Mouse (Mus musculus): Measurements from ENCODE around the gene Kcnc1. TPM values are rescaled to one million over a fixed set of nuclear protein-coding genes. Genes with fewer than 3 reads are reported as not detected.

Kcnc1 gene
- total and polyA plus RNA-seq, 2 experiments from 2014 or later = 25.0 to 43.7 TPM

DNA sequence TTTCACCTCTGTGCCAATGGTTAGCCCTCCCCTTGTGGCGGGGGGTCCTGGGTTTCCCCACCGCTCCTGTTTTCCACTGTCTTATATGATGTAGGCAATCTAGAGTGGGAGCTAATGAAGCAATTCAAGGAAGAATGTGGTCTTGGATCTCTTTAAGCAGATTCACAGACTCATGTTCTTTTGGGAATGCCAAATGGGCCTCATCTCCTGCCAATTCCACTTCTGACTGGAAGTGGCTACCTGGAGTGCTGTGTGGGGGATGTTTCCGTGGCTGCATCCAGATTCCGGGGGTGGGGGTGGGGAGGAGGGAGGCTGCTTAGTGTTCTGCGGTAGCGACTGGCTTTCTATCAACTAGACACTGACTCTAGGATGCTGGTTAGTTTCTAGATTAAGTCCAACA is 83.5 kb downstream of the Kcnc1 start:
- no peaks in the 10 kb centered on the region for H3K9me3 ChIP-seq (ENCODE audit: low read length)
- DNase-seq (ENCODE audit: low spot score) (peak; percentile 49), ATAC-seq (no peak)
- WGBS = 61% methylated on average over 6 of the region's 6 CpGs
- H3K9ac ChIP-seq (replicated peaks; ENCODE audit: low read length) = no peak overlapping the region
- H3K27me3 ChIP-seq (ENCODE audit: insufficient read depth, low read length) = no peaks in the 10 kb centered on the region
- no peak overlapping the region for H3K4me3 ChIP-seq (ENCODE audit: low read length)
- no peaks in the 10 kb centered on the region for H3K36me3 ChIP-seq (ENCODE audit: insufficient read depth, low read length)
- no peak overlapping the region for H3K27ac ChIP-seq
- no peak for TF ChIP-seq CTCF (IDR thresholded peaks at IDR 0.05; ENCODE audit: low read depth)
- H3K4me2 ChIP-seq (ENCODE audit: low read depth, low read length) = no peak overlapping the region
- peaks cover 6% of the 10 kb centered on the region; the same call in 1 of the 2 replicates for H3K4me1 ChIP-seq (ENCODE audit: insufficient read depth, low read length)

DNA sequence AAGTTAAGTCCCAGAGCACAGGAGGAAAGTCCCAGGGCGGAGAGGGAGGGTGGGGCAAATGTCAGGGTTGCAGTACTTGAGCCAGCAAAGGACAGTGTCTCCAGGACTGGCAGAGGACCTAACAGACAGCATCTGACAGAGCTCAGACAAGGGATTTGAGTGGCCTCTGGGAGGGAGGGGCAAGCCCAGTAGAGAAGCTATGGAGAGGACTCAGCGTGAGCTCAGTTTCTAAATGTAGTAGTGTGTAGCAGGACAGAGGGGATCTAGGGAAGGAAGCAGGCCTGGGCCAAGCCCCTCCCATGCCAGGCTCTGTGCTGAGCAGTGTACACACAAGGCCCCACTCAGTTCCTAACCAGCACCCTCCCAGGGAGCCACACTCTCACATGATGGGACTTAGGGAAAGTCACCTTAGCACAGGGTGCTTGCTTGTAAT is 85.8 kb downstream of the Kcnc1 start:
- H3K4me1 ChIP-seq (ENCODE audit: insufficient read depth, low read length) = peaks cover 6% of the 10 kb centered on the region; the same call in 1 of the 2 replicates
- ATAC-seq (no peak), DNase-seq (ENCODE audit: low spot score) (no peak)
- 69% methylated on average over 2 of the region's 2 CpGs for WGBS
- TF ChIP-seq CTCF (IDR thresholded peaks at IDR 0.05; ENCODE audit: low read depth) = no peak
- H3K27ac ChIP-seq = no peak overlapping the region
- H3K27me3 ChIP-seq (ENCODE audit: insufficient read depth, low read length) = no peaks in the 10 kb centered on the region
- H3K9ac ChIP-seq (replicated peaks; ENCODE audit: low read length) = no peak overlapping the region
- no peak overlapping the region for H3K4me3 ChIP-seq (ENCODE audit: low read length)
- H3K36me3 ChIP-seq (ENCODE audit: insufficient read depth, low read length) = no peaks in the 10 kb centered on the region
- H3K4me2 ChIP-seq (ENCODE audit: low read depth, low read length) = no peak overlapping the region
- H3K9me3 ChIP-seq (ENCODE audit: low read length) = no peaks in the 10 kb centered on the region

DNA sequence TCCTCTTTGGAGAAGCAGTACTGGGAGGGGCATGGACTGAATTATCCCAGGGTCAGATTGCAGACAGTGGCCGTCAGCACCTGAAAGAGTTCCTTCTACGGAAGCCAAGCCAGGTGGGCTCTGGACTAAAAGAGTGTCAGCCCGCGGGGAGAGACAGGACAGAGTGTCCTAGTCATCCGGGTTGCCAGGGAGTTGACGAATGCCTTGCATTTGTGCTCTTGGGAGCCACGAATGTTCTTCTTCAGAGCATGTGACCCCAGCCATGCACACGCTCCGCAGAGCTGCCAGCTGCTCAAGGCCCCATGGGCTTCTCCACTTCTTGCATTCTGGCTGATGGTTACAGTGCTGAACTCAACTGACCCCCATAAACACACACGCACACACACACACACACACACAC is 86.8 kb downstream of the Kcnc1 start:
- DNase-seq (ENCODE audit: low spot score) = peak; percentile 52

DNA sequence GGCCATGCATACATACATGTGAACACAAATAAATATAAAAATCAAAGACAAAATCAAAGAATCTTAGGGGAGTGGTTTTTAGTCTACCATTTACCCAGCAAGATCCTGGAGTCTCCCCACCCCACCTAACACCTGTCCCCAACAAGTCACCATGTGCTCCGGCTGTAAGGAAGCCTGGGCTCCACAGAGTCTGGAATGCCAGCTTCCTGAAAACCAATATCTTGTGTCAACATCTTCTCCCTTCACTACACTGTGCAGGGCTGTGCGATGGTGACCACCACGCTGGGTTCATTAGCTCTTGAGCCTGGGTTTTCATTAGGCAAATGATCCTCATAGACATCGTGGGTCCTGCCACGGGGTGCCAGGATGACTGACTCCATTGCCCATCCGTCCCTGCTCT is 87.9 kb downstream of the Kcnc1 start:
- DNase-seq (ENCODE audit: low spot score) (no peak), ATAC-seq (no peak)
- Histone ChIP-seq H3K9ac (replicated peaks; ENCODE audit: low read length) (no peak overlapping the region), H3K36me3 (ENCODE audit: insufficient read depth, low read length) (no peaks in the 10 kb centered on the region), H3K4me1 (ENCODE audit: insufficient read depth, low read length) (peaks cover 6% of the 10 kb centered on the region; the same call in 1 of the 2 replicates), H3K4me3 (ENCODE audit: low read length) (no peak overlapping the region), H3K9me3 (ENCODE audit: low read length) (no peaks in the 10 kb centered on the region), H3K4me2 (ENCODE audit: low read depth, low read length) (no peak overlapping the region), H3K27me3 (ENCODE audit: insufficient read depth, low read length) (no peaks in the 10 kb centered on the region), H3K27ac (no peak overlapping the region)
- TF ChIP-seq CTCF (IDR thresholded peaks at IDR 0.05; ENCODE audit: low read depth) = no peak
- 87% methylated on average over 6 of the region's 6 CpGs for WGBS

More for the DNA sequence above, 86.8 kb downstream of the Kcnc1 start:
- Histone ChIP-seq H3K4me1 (ENCODE audit: insufficient read depth, low read length) (peaks cover 6% of the 10 kb centered on the region; the same call in 1 of the 2 replicates), H3K9ac (replicated peaks; ENCODE audit: low read length) (no peak overlapping the region), H3K9me3 (ENCODE audit: low read length) (no peaks in the 10 kb centered on the region), H3K36me3 (ENCODE audit: insufficient read depth, low read length) (no peaks in the 10 kb centered on the region), H3K4me2 (ENCODE audit: low read depth, low read length) (no peak overlapping the region), H3K4me3 (ENCODE audit: low read length) (no peak overlapping the region), H3K27ac (peak overlapping the region; percentile 41; the same call in 1 of the 2 replicates), H3K27me3 (ENCODE audit: insufficient read depth, low read length) (no peaks in the 10 kb centered on the region)
- no peak for TF ChIP-seq CTCF (IDR thresholded peaks at IDR 0.05; ENCODE audit: low read depth)
- peak; percentile 33; the same call in 1 of the 2 replicates for ATAC-seq
- 49% methylated on average over 10 of the region's 10 CpGs for WGBS

DNA sequence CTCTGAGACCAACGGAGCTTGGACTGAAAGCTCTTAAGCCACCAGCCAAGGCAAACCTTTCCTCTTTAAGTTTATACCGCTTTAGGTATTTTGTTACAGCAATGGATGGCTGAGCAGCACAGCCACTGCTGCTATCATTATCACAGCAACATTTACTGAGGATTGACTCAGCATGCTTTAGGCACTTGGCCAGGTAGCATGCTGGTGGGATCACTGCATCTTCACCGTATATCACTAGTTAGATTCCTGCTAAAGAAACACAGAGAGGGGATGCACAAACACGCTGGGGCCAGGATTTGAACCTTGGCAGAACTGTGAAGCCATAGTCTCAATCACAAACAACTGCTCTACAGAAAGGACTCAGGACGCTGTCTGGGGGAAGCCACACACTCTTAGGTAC is 90.5 kb downstream of the Kcnc1 start:
- H3K9ac ChIP-seq (replicated peaks; ENCODE audit: low read length) = no peak overlapping the region
- H3K4me2 ChIP-seq (ENCODE audit: low read depth, low read length) = no peak overlapping the region
- H3K27me3 ChIP-seq (ENCODE audit: insufficient read depth, low read length) = no peaks in the 10 kb centered on the region
- DNase-seq (ENCODE audit: low spot score) = no peak
- no peaks in the 10 kb centered on the region for H3K36me3 ChIP-seq (ENCODE audit: insufficient read depth, low read length)
- 60% methylated on average over 5 of the region's 5 CpGs for WGBS
- H3K4me3 ChIP-seq (ENCODE audit: low read length) = no peak overlapping the region
- no peak for TF ChIP-seq CTCF (IDR thresholded peaks at IDR 0.05; ENCODE audit: low read depth)
- no peak overlapping the region for H3K27ac ChIP-seq
- no peaks in the 10 kb centered on the region for H3K9me3 ChIP-seq (ENCODE audit: low read length)
- 0 out of 2 replicates have a peak, but pooled peaks cover 3% of the 10 kb centered on the region for H3K4me1 ChIP-seq (ENCODE audit: insufficient read depth, low read length)
- ATAC-seq = no peak

DNA sequence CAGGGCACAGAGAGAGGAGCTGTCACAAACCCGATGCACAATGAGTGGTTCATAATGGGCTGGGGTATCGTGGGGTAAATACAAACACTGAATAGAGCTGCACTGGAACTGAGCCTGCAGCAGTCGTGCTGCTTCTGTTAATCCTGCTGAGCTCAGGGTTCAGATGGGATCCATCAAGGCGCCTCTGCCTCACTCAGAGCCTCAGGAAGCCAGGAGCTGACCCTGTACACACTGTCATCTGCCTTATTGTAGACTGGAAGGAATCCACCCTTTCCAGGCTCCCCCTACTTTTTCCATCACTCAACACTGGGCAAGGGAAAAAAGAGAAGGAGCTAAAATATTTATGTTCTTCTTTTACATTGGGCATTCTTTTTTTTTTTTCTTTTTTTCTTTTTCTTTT is 91.1 kb downstream of the Kcnc1 start:
- Histone ChIP-seq H3K9ac (replicated peaks; ENCODE audit: low read length) (no peak overlapping the region), H3K36me3 (ENCODE audit: insufficient read depth, low read length) (no peaks in the 10 kb centered on the region), H3K4me2 (ENCODE audit: low read depth, low read length) (no peak overlapping the region), H3K4me3 (ENCODE audit: low read length) (no peak overlapping the region), H3K27ac (no peak overlapping the region), H3K9me3 (ENCODE audit: low read length) (no peaks in the 10 kb centered on the region), H3K27me3 (ENCODE audit: insufficient read depth, low read length) (no peaks in the 10 kb centered on the region), H3K4me1 (ENCODE audit: insufficient read depth, low read length) (no peaks in the 10 kb centered on the region)
- 21% methylated on average over 4 of the region's 4 CpGs for WGBS
- DNase-seq (ENCODE audit: low spot score) (no peak), ATAC-seq (no peak)
- no peak for TF ChIP-seq CTCF (IDR thresholded peaks at IDR 0.05; ENCODE audit: low read depth)

Other genes starting within 250 kb of the Kcnc1 start
- 21.7 and 29.8 TPM in 2 replicates for gene Abcc8, start 216.5 kb upstream of the Kcnc1 start, total RNA-seq (2014; rRNA removed)
- 10.1 and 11.2 TPM in 2 replicates for gene Abcc8, start 216.5 kb upstream of the Kcnc1 start, polyA plus RNA-seq (2015; fragmentation: Nextera tagmentation; extraction: Ambion mirVana)
- gene Ush1c, start 158.0 kb upstream of the Kcnc1 start, total RNA-seq (2014; rRNA removed) = 1.7 TPM in 1 of 2 replicates, not detected in the other
- 1.5 and 1.6 TPM in 2 replicates for gene Ush1c, start 158.0 kb upstream of the Kcnc1 start, polyA plus RNA-seq (2015; fragmentation: Nextera tagmentation; extraction: Ambion mirVana)
- under 0.01 TPM in 1 of 2 replicates, not detected in the other for gene Otog, start 155.5 kb upstream of the Kcnc1 start, total RNA-seq (2014; rRNA removed)
- gene Otog, start 155.5 kb upstream of the Kcnc1 start, polyA plus RNA-seq (2015; fragmentation: Nextera tagmentation; extraction: Ambion mirVana) = 0.04 TPM in 1 of 2 replicates, not detected in the other
- 0.32 and 0.99 TPM in 2 replicates for gene Myod1, start 20.0 kb upstream of the Kcnc1 start, total RNA-seq (2014; rRNA removed)
- gene Myod1, start 20.0 kb upstream of the Kcnc1 start, polyA plus RNA-seq (2015; fragmentation: Nextera tagmentation; extraction: Ambion mirVana) = 0.20 and 0.37 TPM in 2 replicates
- gene Sergef, start 243.3 kb downstream of the Kcnc1 start, total RNA-seq (2014; rRNA removed) = 41.8 and 53.5 TPM in 2 replicates
- gene Sergef, start 243.3 kb downstream of the Kcnc1 start, polyA plus RNA-seq (2015; fragmentation: Nextera tagmentation; extraction: Ambion mirVana) = 45.6 and 48.0 TPM in 2 replicates

Measured in hindbrain, postnatal 0 days (tissue).